Mouse (Mus musculus): ENCODE measurements around the gene Gcnt7. TPM values are rescaled to one million over a fixed set of nuclear protein-coding genes. Genes with fewer than 3 reads are reported as not detected.

Gene Gcnt7
- polyA plus RNA-seq, 1 experiment from 2014 or later: 1.8 TPM

- Histone ChIP-seq H3K9ac (ENCODE audit: low read length) (no peak overlapping the region), H3K4me3 (replicated peaks; ENCODE audit: low read length) (no peak overlapping the region), H3K27me3 (ENCODE audit: control insufficient read depth, insufficient read depth, low read length) (no peaks in the 10 kb centered on the region), H3K36me3 (ENCODE audit: control insufficient read depth, insufficient read depth, low read length) (peaks cover 9% of the 10 kb centered on the region), H3K27ac (ENCODE audit: low read length) (no peak overlapping the region), H3K4me1 (ENCODE audit: control insufficient read depth, insufficient read depth, low read length) (peaks cover 9% of the 10 kb centered on the region), H3K9me3 (replicated peaks; ENCODE audit: control insufficient read depth, low read length) (no peaks in the 10 kb centered on the region), H3K4me2 (ENCODE audit: low read depth, low read length) (no peak overlapping the region)
- 88% methylated on average over 4 of the region's 4 CpGs for WGBS
- ATAC-seq (ENCODE audit: insufficient read depth, low FRiP score): no peak
Observed at GRCm38 (mm10) chr2:172445617-172446016, 12.8 kb downstream of the Gcnt7 start.

- no peak overlapping the region for H3K27ac ChIP-seq (ENCODE audit: low read length)
- H3K4me3 ChIP-seq (replicated peaks; ENCODE audit: low read length): peak overlapping the region; percentile 87
- WGBS: 26% methylated on average over 6 of the region's 6 CpGs
- H3K9me3 ChIP-seq (replicated peaks; ENCODE audit: control insufficient read depth, low read length): no peaks in the 10 kb centered on the region
- peaks cover 9% of the 10 kb centered on the region for H3K4me1 ChIP-seq (ENCODE audit: control insufficient read depth, insufficient read depth, low read length)
- peak overlapping the region; percentile 82 for H3K9ac ChIP-seq (ENCODE audit: low read length)
- no peaks in the 10 kb centered on the region for H3K27me3 ChIP-seq (ENCODE audit: control insufficient read depth, insufficient read depth, low read length)
- no peak for ATAC-seq (ENCODE audit: insufficient read depth, low FRiP score)
- no peaks in the 10 kb centered on the region for H3K36me3 ChIP-seq (ENCODE audit: control insufficient read depth, insufficient read depth, low read length)
- peak overlapping the region; percentile 74 for H3K4me2 ChIP-seq (ENCODE audit: low read depth, low read length)
Observed at GRCm38 (mm10) chr2:172441176-172441575, 17.2 kb downstream of the Gcnt7 start.

- H3K36me3 ChIP-seq (ENCODE audit: control insufficient read depth, insufficient read depth, low read length): no peaks in the 10 kb centered on the region
- peak; percentile 38 for ATAC-seq (ENCODE audit: insufficient read depth, low FRiP score)
- under 1% methylated on average over 21 of the region's 21 CpGs for WGBS
- H3K9me3 ChIP-seq (replicated peaks; ENCODE audit: control insufficient read depth, low read length): no peaks in the 10 kb centered on the region
- no peaks in the 10 kb centered on the region for H3K27me3 ChIP-seq (ENCODE audit: control insufficient read depth, insufficient read depth, low read length)
- H3K27ac ChIP-seq (ENCODE audit: low read length): peak overlapping the region; percentile 49; the same call in 1 of the 2 replicates
- peak overlapping the region; percentile 74 for H3K4me2 ChIP-seq (ENCODE audit: low read depth, low read length)
- H3K4me1 ChIP-seq (ENCODE audit: control insufficient read depth, insufficient read depth, low read length): peaks cover 9% of the 10 kb centered on the region
- H3K9ac ChIP-seq (ENCODE audit: low read length): peak overlapping the region; percentile 82
- H3K4me3 ChIP-seq (replicated peaks; ENCODE audit: low read length): peak overlapping the region; percentile 87
Observed at GRCm38 (mm10) chr2:172440640-172441005, 17.8 kb downstream of the Gcnt7 start.

GRCm38 (mm10) chr2:172439843-172440639, 18.4 kb downstream of the Gcnt7 start, which contains the start of gene Rtf2:
Gene Rtf2 (plus strand): TSS chr2:172440556.
- ATAC-seq (ENCODE audit: insufficient read depth, low FRiP score): peak; percentile 97
- H3K9ac ChIP-seq (ENCODE audit: low read length): peak within 1 kb of the TSS; percentile 82
- peaks cover 9% of the 10 kb centered on the region for H3K4me1 ChIP-seq (ENCODE audit: control insufficient read depth, insufficient read depth, low read length)
- WGBS: 2% methylated on average over 35 of the region's 35 CpGs
- H3K4me3 ChIP-seq (replicated peaks; ENCODE audit: low read length): peak within 1 kb of the TSS; percentile 87
- no peaks in the 10 kb centered on the region for H3K36me3 ChIP-seq (ENCODE audit: control insufficient read depth, insufficient read depth, low read length)
- no peaks in the 10 kb centered on the region for H3K9me3 ChIP-seq (replicated peaks; ENCODE audit: control insufficient read depth, low read length)
- peak within 1 kb of the TSS; percentile 74 for H3K4me2 ChIP-seq (ENCODE audit: low read depth, low read length)
- H3K27ac ChIP-seq (ENCODE audit: low read length): peak within 1 kb of the TSS; percentile 78
- no peaks in the 10 kb centered on the region for H3K27me3 ChIP-seq (ENCODE audit: control insufficient read depth, insufficient read depth, low read length)

- H3K27ac ChIP-seq (ENCODE audit: low read length): no peak overlapping the region
- WGBS: 60% methylated on average over 16 of the region's 16 CpGs
- H3K4me2 ChIP-seq (ENCODE audit: low read depth, low read length): no peak overlapping the region
- no peak overlapping the region for H3K9ac ChIP-seq (ENCODE audit: low read length)
- no peaks in the 10 kb centered on the region for H3K36me3 ChIP-seq (ENCODE audit: control insufficient read depth, insufficient read depth, low read length)
- ATAC-seq (ENCODE audit: insufficient read depth, low FRiP score): no peak
- peaks cover 9% of the 10 kb centered on the region for H3K4me1 ChIP-seq (ENCODE audit: control insufficient read depth, insufficient read depth, low read length)
- H3K27me3 ChIP-seq (ENCODE audit: control insufficient read depth, insufficient read depth, low read length): no peaks in the 10 kb centered on the region
- no peaks in the 10 kb centered on the region for H3K9me3 ChIP-seq (replicated peaks; ENCODE audit: control insufficient read depth, low read length)
- no peak overlapping the region for H3K4me3 ChIP-seq (replicated peaks; ENCODE audit: low read length)
Observed at GRCm38 (mm10) chr2:172437371-172437952, 20.9 kb downstream of the Gcnt7 start.

- no peak overlapping the region for H3K27ac ChIP-seq (ENCODE audit: low read length)
- no peak overlapping the region for H3K4me2 ChIP-seq (ENCODE audit: low read depth, low read length)
- 35% methylated on average over 5 of the region's 5 CpGs for WGBS
- H3K4me1 ChIP-seq (ENCODE audit: control insufficient read depth, insufficient read depth, low read length): no peaks in the 10 kb centered on the region
- H3K9ac ChIP-seq (ENCODE audit: low read length): no peak overlapping the region
- ATAC-seq (ENCODE audit: insufficient read depth, low FRiP score): no peak
- no peak overlapping the region for H3K4me3 ChIP-seq (replicated peaks; ENCODE audit: low read length)
- H3K27me3 ChIP-seq (ENCODE audit: control insufficient read depth, insufficient read depth, low read length): no peaks in the 10 kb centered on the region
- no peaks in the 10 kb centered on the region for H3K9me3 ChIP-seq (replicated peaks; ENCODE audit: control insufficient read depth, low read length)
- H3K36me3 ChIP-seq (ENCODE audit: control insufficient read depth, insufficient read depth, low read length): no peaks in the 10 kb centered on the region
Observed at GRCm38 (mm10) chr2:172433746-172434145, 24.6 kb downstream of the Gcnt7 start.

- Histone ChIP-seq H3K4me3 (replicated peaks; ENCODE audit: low read length) (no peak overlapping the region), H3K36me3 (ENCODE audit: control insufficient read depth, insufficient read depth, low read length) (no peaks in the 10 kb centered on the region), H3K27ac (ENCODE audit: low read length) (no peak overlapping the region), H3K9ac (ENCODE audit: low read length) (no peak overlapping the region), H3K4me2 (ENCODE audit: low read depth, low read length) (no peak overlapping the region), H3K4me1 (ENCODE audit: control insufficient read depth, insufficient read depth, low read length) (no peaks in the 10 kb centered on the region), H3K27me3 (ENCODE audit: control insufficient read depth, insufficient read depth, low read length) (no peaks in the 10 kb centered on the region), H3K9me3 (replicated peaks; ENCODE audit: control insufficient read depth, low read length) (no peaks in the 10 kb centered on the region)
- 38% methylated on average over 1 of the region's 1 CpGs for WGBS
- ATAC-seq (ENCODE audit: insufficient read depth, low FRiP score): peak; percentile 60; the same call in 1 of the 2 replicates
Observed at GRCm38 (mm10) chr2:172430609-172431008, 27.8 kb downstream of the Gcnt7 start.

- Histone ChIP-seq H3K9ac (ENCODE audit: low read length) (no peak overlapping the region), H3K27me3 (ENCODE audit: control insufficient read depth, insufficient read depth, low read length) (no peaks in the 10 kb centered on the region), H3K4me1 (ENCODE audit: control insufficient read depth, insufficient read depth, low read length) (no peaks in the 10 kb centered on the region), H3K4me2 (ENCODE audit: low read depth, low read length) (no peak overlapping the region), H3K9me3 (replicated peaks; ENCODE audit: control insufficient read depth, low read length) (no peaks in the 10 kb centered on the region), H3K4me3 (replicated peaks; ENCODE audit: low read length) (no peak overlapping the region), H3K36me3 (ENCODE audit: control insufficient read depth, insufficient read depth, low read length) (no peaks in the 10 kb centered on the region), H3K27ac (ENCODE audit: low read length) (no peak overlapping the region)
- WGBS: 84% methylated on average over 5 of the region's 5 CpGs
- ATAC-seq (ENCODE audit: insufficient read depth, low FRiP score): no peak
Observed at GRCm38 (mm10) chr2:172418208-172418607, 40.2 kb downstream of the Gcnt7 start.

GRCm38 (mm10) chr2:172416876-172417275, 41.5 kb downstream of the Gcnt7 start:
- no peaks in the 10 kb centered on the region for H3K9me3 ChIP-seq (replicated peaks; ENCODE audit: control insufficient read depth, low read length)
- no peaks in the 10 kb centered on the region for H3K27me3 ChIP-seq (ENCODE audit: control insufficient read depth, insufficient read depth, low read length)
- H3K36me3 ChIP-seq (ENCODE audit: control insufficient read depth, insufficient read depth, low read length): no peaks in the 10 kb centered on the region
- no peaks in the 10 kb centered on the region for H3K4me1 ChIP-seq (ENCODE audit: control insufficient read depth, insufficient read depth, low read length)
- no peak overlapping the region for H3K9ac ChIP-seq (ENCODE audit: low read length)
- no peak overlapping the region for H3K4me3 ChIP-seq (replicated peaks; ENCODE audit: low read length)
- H3K27ac ChIP-seq (ENCODE audit: low read length): no peak overlapping the region
- H3K4me2 ChIP-seq (ENCODE audit: low read depth, low read length): no peak overlapping the region
- 85% methylated on average over 5 of the region's 5 CpGs for WGBS
- no peak for ATAC-seq (ENCODE audit: insufficient read depth, low FRiP score)
